10 mouse cellular contexts compared by ENCODE assay signal in genomic region chr9:70842300-70842941, GRCm38 (mm10).
A peak's percentile ranks its signal among the peaks of the same experiment; 100 is the strongest.
DNase-seq lines count a peak whose midpoint lies in the region; ATAC-seq and TF ChIP-seq lines count a peak whose summit lies in the region.
"Had no signal": no experiment of that assay in that cellular context is flagged by ENCODE, and none has a peak within 500 bp of the region (broad histone marks: within the 10 kb centered on the region; RNA-seq: fewer than 3 reads in every experiment).

No protein-coding gene starts in this region.

- peak; percentile 59 for DNase-seq in kidney, adult 2 months
- no peak for DNase-seq in kidney, adult 11 months
- peak; percentile 23 for DNase-seq in fibroblast of lung, adult 2 months (ENCODE audit: low read depth)
- DNase-seq in embryo, embryonic 9.5 days (ENCODE audit: extremely low spot score) = no peak
- DNase-seq in thymus, postnatal 36 days = no peak
- no peak for DNase-seq in cerebellum, adult 8-10 months
- DNase-seq: cerebellum, adult 11-12 months had no signal

- 79% methylated on average over 6 of the region's 6 CpGs for WGBS in kidney, adult 2 months
- 40% methylated on average over 5 of the region's 6 CpGs for WGBS in liver, embryonic 12.5 days (ENCODE audit: insufficient replicate concordance)

- no peak overlapping the region for H3K4me2 ChIP-seq in liver, embryonic 12.5 days
- H3K4me2 ChIP-seq: limb, embryonic 13.5 days had no signal

- no peaks in the 10 kb centered on the region for H3K4me1 ChIP-seq in kidney, adult 2 months (ENCODE audit: control insufficient read depth, insufficient read depth, low read length)
- peaks cover 84% of the 10 kb centered on the region for H3K4me1 ChIP-seq in liver, embryonic 12.5 days

- H3K9ac ChIP-seq in liver, embryonic 12.5 days = peak overlapping the region; percentile 30; the same call in 1 of the 2 replicates
- H3K9ac ChIP-seq: limb, embryonic 13.5 days had no signal

- TF ChIP-seq CTCF in kidney, adult 2 months (conservative IDR thresholded peaks at IDR 0.05; ENCODE audit: insufficient read depth, insufficient read length, low read depth, low read length) = no peak

- no peaks in the 10 kb centered on the region for H3K27me3 ChIP-seq in kidney, adult 2 months (replicated peaks; ENCODE audit: control insufficient read depth, insufficient read depth, low read length)
- H3K27me3 ChIP-seq in liver, embryonic 12.5 days (replicated peaks) = no peaks in the 10 kb centered on the region
- H3K27me3 ChIP-seq: limb, embryonic 13.5 days had no signal

- ATAC-seq in liver, embryonic 12.5 days = peak; percentile 56
- ATAC-seq in monocyte, adult 5-6 weeks (replicated peaks; ENCODE audit: insufficient number of reproducible peaks, low FRiP score, low TSS enrichment, poor library complexity, severe bottlenecking) = peak; percentile 45; the same call in 1 of the 2 replicates

- no peaks in the 10 kb centered on the region for H3K9me3 ChIP-seq in liver, embryonic 12.5 days (replicated peaks)
- H3K9me3 ChIP-seq: limb, embryonic 13.5 days had no signal

- no peak overlapping the region for H3K4me3 ChIP-seq in kidney, adult 2 months (ENCODE audit: insufficient read depth, low read depth, low read length)
- H3K4me3 ChIP-seq in liver, embryonic 12.5 days = no peak overlapping the region
- H3K4me3 ChIP-seq: limb, embryonic 13.5 days had no signal

- no peaks in the 10 kb centered on the region for H3K36me3 ChIP-seq in kidney, adult 2 months (ENCODE audit: control insufficient read depth, insufficient read depth, low read length)
- no peaks in the 10 kb centered on the region for H3K36me3 ChIP-seq in liver, embryonic 12.5 days
- H3K36me3 ChIP-seq: limb, embryonic 13.5 days had no signal

- TF ChIP-seq POLR2A in kidney, adult 2 months (IDR thresholded peaks at IDR 0.05; ENCODE audit: low read depth, low read length) = no peak

- peak overlapping the region; percentile 81 for H3K27ac ChIP-seq in kidney, adult 2 months (ENCODE audit: insufficient read depth, low read depth, low read length)
- peak overlapping the region; percentile 100 for H3K27ac ChIP-seq in liver, embryonic 12.5 days
- H3K27ac ChIP-seq: limb, embryonic 13.5 days had no signal

Comparison
In these comparisons a context has a peak if more than half of its experiments do, and no peak if none do; other contexts are left out.
1. DNase-seq: peak in kidney, adult 2 months (single experiment) and fibroblast of lung, adult 2 months (single experiment); none in kidney, adult 11 months (single experiment), embryo, embryonic 9.5 days (single experiment), thymus, postnatal 36 days (0 of 2) and cerebellum, adult 8-10 months (single experiment).